Mouse (Mus musculus): Measurements from ENCODE around the gene Ing3.

Ing3 gene

GRCm38 (mm10) chr6:22021315-22021714 lies 71.9 kb downstream of the Ing3 start:
- DNase-seq (ENCODE audit: low spot score in 2 of 2): no peak

GRCm38 (mm10) chr6:22024168-22024567 lies 74.8 kb downstream of the Ing3 start:
- DNase-seq (ENCODE audit: low spot score in 2 of 2): no peak

Data from urinary bladder, adult 18-20 months (tissue).